Mouse (Mus musculus): Measurements from ENCODE around the gene Gstt3.

- TF ChIP-seq EP300 (IDR thresholded peaks at IDR 0.05; ENCODE audit: low read depth) (no peak), CTCF (IDR thresholded peaks at IDR 0.05; ENCODE audit: low read depth) (no peak)
Measured at GRCm38 (mm10) chr10:75774587-75774986, 6.6 kb downstream of the Gstt3 start.

All from heart, postnatal 0 days (tissue).